Mouse (Mus musculus): Measurements from ENCODE around the gene Bad. TPM values are rescaled to one million over a fixed set of nuclear protein-coding genes. Genes with fewer than 3 reads are reported as not detected.

Gene Bad
- polyA plus RNA-seq, 1 experiment: 127 TPM

GRCm38 (mm10) chr19:6968491-6969271 lies 27.0 kb downstream of the Bad start:
- Histone ChIP-seq H3K27ac (ENCODE audit: insufficient read depth, low read depth, low read length) (peak overlapping the region; percentile 100), H3K27me3 (ENCODE audit: control insufficient read depth, insufficient read depth, low read length) (no peaks in the 10 kb centered on the region), H3K4me3 (ENCODE audit: low read depth, low read length) (peak overlapping the region; percentile 92), H3K4me1 (ENCODE audit: control insufficient read depth, insufficient read depth, insufficient read length, low read length) (peaks cover 29% of the 10 kb centered on the region), H3K36me3 (ENCODE audit: control insufficient read depth, insufficient read depth, low read length) (peaks cover 32% of the 10 kb centered on the region)
- 3% methylated on average over 15 of the region's 15 CpGs for WGBS
- no peak for TF ChIP-seq CTCF (IDR thresholded peaks at IDR 0.05; ENCODE audit: extremely low read depth, insufficient read length, insufficient replicate concordance, low read depth, low read length)
- peak; percentile 64 for TF ChIP-seq POLR2A (IDR thresholded peaks at IDR 0.05; ENCODE audit: low read depth, low read length)

- Histone ChIP-seq H3K27me3 (ENCODE audit: control insufficient read depth, insufficient read depth, low read length) (no peaks in the 10 kb centered on the region), H3K4me1 (ENCODE audit: control insufficient read depth, insufficient read depth, insufficient read length, low read length) (peaks cover 32% of the 10 kb centered on the region), H3K36me3 (ENCODE audit: control insufficient read depth, insufficient read depth, low read length) (peaks cover 27% of the 10 kb centered on the region), H3K4me3 (ENCODE audit: low read depth, low read length) (peak overlapping the region; percentile 92), H3K27ac (ENCODE audit: insufficient read depth, low read depth, low read length) (peak overlapping the region; percentile 100)
- under 1% methylated on average over 20 of the region's 20 CpGs for WGBS
- no peak for TF ChIP-seq CTCF (IDR thresholded peaks at IDR 0.05; ENCODE audit: extremely low read depth, insufficient read length, insufficient replicate concordance, low read depth, low read length)
- TF ChIP-seq POLR2A (IDR thresholded peaks at IDR 0.05; ENCODE audit: low read depth, low read length): no peak
Observed at GRCm38 (mm10) chr19:6969291-6969664, 27.6 kb downstream of the Bad start.

- H3K27ac ChIP-seq (ENCODE audit: insufficient read depth, low read depth, low read length): peak overlapping the region; percentile 100
- H3K36me3 ChIP-seq (ENCODE audit: control insufficient read depth, insufficient read depth, low read length): peaks cover 21% of the 10 kb centered on the region
- WGBS: 1% methylated on average over 54 of the region's 55 CpGs
- H3K4me3 ChIP-seq (ENCODE audit: low read depth, low read length): peak overlapping the region; percentile 92
- no peaks in the 10 kb centered on the region for H3K27me3 ChIP-seq (ENCODE audit: control insufficient read depth, insufficient read depth, low read length)
- peaks cover 32% of the 10 kb centered on the region for H3K4me1 ChIP-seq (ENCODE audit: control insufficient read depth, insufficient read depth, insufficient read length, low read length)
- peak; percentile 94 for TF ChIP-seq POLR2A (IDR thresholded peaks at IDR 0.05; ENCODE audit: low read depth, low read length)
- peak; percentile 79; the same call in 1 of the 2 replicates for TF ChIP-seq CTCF (IDR thresholded peaks at IDR 0.05; ENCODE audit: extremely low read depth, insufficient read length, insufficient replicate concordance, low read depth, low read length)
Observed at GRCm38 (mm10) chr19:6969665-6970381, 28.2 kb downstream of the Bad start.

GRCm38 (mm10) chr19:6970460-6971085 lies 28.9 kb downstream of the Bad start:
- H3K27me3 ChIP-seq (ENCODE audit: control insufficient read depth, insufficient read depth, low read length): no peaks in the 10 kb centered on the region
- peak overlapping the region; percentile 92 for H3K4me3 ChIP-seq (ENCODE audit: low read depth, low read length)
- WGBS: 13% methylated on average over 11 of the region's 11 CpGs
- peak overlapping the region; percentile 84 for H3K27ac ChIP-seq (ENCODE audit: insufficient read depth, low read depth, low read length)
- H3K4me1 ChIP-seq (ENCODE audit: control insufficient read depth, insufficient read depth, insufficient read length, low read length): peaks cover 32% of the 10 kb centered on the region
- no peak for TF ChIP-seq CTCF (IDR thresholded peaks at IDR 0.05; ENCODE audit: extremely low read depth, insufficient read length, insufficient replicate concordance, low read depth, low read length)
- no peak for TF ChIP-seq POLR2A (IDR thresholded peaks at IDR 0.05; ENCODE audit: low read depth, low read length)
- peaks cover 14% of the 10 kb centered on the region for H3K36me3 ChIP-seq (ENCODE audit: control insufficient read depth, insufficient read depth, low read length)

GRCm38 (mm10) chr19:6971644-6972043 lies 30.0 kb downstream of the Bad start:
- peaks cover 3% of the 10 kb centered on the region for H3K36me3 ChIP-seq (ENCODE audit: control insufficient read depth, insufficient read depth, low read length)
- WGBS: 41% methylated on average over 6 of the region's 6 CpGs
- H3K4me1 ChIP-seq (ENCODE audit: control insufficient read depth, insufficient read depth, insufficient read length, low read length): peaks cover 26% of the 10 kb centered on the region
- no peaks in the 10 kb centered on the region for H3K27me3 ChIP-seq (ENCODE audit: control insufficient read depth, insufficient read depth, low read length)
- peak overlapping the region; percentile 84; the same call in 1 of the 2 replicates for H3K27ac ChIP-seq (ENCODE audit: insufficient read depth, low read depth, low read length)
- no peak overlapping the region for H3K4me3 ChIP-seq (ENCODE audit: low read depth, low read length)
- no peak for TF ChIP-seq CTCF (IDR thresholded peaks at IDR 0.05; ENCODE audit: extremely low read depth, insufficient read length, insufficient replicate concordance, low read depth, low read length)
- no peak for TF ChIP-seq POLR2A (IDR thresholded peaks at IDR 0.05; ENCODE audit: low read depth, low read length)

GRCm38 (mm10) chr19:6972247-6972917 lies 30.7 kb downstream of the Bad start:
- no peaks in the 10 kb centered on the region for H3K27me3 ChIP-seq (ENCODE audit: control insufficient read depth, insufficient read depth, low read length)
- WGBS: 70% methylated on average over 13 of the region's 13 CpGs

More at GRCm38 (mm10) chr19:6972247-6972917, 30.7 kb downstream of the Bad start:
- H3K27ac ChIP-seq (ENCODE audit: insufficient read depth, low read depth, low read length): no peak overlapping the region
- peaks cover 23% of the 10 kb centered on the region for H3K4me1 ChIP-seq (ENCODE audit: control insufficient read depth, insufficient read depth, insufficient read length, low read length)
- H3K4me3 ChIP-seq (ENCODE audit: low read depth, low read length): no peak overlapping the region
- no peak for TF ChIP-seq POLR2A (IDR thresholded peaks at IDR 0.05; ENCODE audit: low read depth, low read length)
- H3K36me3 ChIP-seq (ENCODE audit: control insufficient read depth, insufficient read depth, low read length): peaks cover 2% of the 10 kb centered on the region

Data from small intestine, adult 2 months (tissue).